Mouse (Mus musculus) G1E-ER4 (cell line): ENCODE data around the gene Gm5796. TPM values are rescaled to one million over a fixed set of nuclear protein-coding genes. Genes with fewer than 3 reads are reported as not detected.
"Not testable (repeated sequence)": the region's sequence is repeated elsewhere in the genome, so short reads cannot be mapped to it uniquely, and the experiment has no call there.

Source experiments
- GATA1 ChIP-seq: IDR thresholded peaks from one replicate; pipeline ENCODE4 v1.8.0; 2012; ENCODE audit warnings: low read length, inconsistent platforms
- polyA plus RNA-seq: library from polyadenylated mRNA; stranded (reverse); fragments of >175 nt; gene quantifications from 2 replicates; pipeline ENCODE4 v1.2.3, GENCODE M21; 2012

Gene Gm5796
- polyA plus RNA-seq, result not detected in 2 replicates

DNA sequence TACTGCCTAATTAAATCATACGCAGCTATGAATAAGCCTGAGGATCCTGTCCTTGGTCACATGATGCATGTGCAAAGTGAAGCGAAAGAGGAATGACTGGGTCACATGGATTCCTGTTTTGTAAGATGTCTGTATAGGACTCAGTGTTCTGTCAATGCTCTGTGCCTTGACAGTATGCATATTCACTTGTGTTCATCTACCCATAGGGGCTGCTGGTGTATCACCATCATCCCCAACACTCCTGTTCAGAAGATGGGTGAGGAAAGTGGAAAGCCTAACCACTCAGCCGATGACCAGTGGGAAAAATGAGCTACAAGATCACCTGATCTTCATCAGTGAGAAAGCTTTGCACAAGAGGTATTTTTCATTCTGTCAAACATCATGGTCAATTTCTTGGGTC, at the start of gene Gm5796:
TSS of gene Gm5796 (plus strand) at position 301 of the 400 bp plus-strand sequence.
- TF ChIP-seq GATA1, result not testable (repeated sequence)

DNA sequence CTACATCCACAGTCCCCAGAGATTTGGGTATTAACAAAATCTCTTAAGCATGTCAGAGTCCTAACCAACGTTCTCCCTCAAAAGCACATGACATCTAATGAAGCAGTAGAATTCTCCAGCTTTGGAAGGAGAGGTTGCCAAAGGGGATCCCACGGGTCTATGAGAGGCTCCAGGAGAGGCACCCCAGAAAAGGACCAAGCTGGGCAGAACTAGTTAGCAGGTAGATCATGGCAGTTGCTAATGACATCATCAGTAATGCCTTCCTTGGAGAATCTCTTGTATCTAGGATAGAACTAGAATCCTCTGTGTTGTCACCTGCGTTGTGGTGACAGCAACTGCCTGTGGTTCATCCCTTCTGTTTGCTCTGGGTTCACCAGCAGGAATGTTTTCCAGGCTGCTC, 25.6 kb upstream of the Gm5796 start, which contains the start of gene Gm3099:
TSS of gene Gm3099 (plus strand) at position 301 of the 400 bp plus-strand sequence.
- TF ChIP-seq GATA1, result not testable (repeated sequence)

DNA sequence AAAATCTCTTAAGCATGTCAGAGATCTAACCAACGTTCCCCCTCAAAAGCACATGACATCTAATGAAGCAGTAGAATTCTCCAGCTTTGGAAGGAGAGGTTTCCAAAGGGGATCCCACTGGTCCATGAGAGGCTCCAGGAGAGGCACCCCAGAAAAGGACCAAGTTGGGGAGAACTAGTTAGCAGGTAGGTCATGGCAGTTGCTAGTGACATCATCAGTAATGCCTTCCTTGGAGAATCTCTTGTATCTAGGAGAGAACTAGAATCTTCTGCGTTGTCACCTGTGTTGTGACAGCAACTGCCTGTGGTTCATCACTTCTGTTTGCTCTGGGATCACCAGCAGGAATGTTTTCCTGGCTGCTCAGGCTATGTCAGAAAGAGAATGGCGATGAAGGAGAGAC, 60.1 kb downstream of the Gm5796 start, which contains the start of gene Gm3115:
TSS of gene Gm3115 (plus strand) at position 301 of the 400 bp plus-strand sequence.
- TF ChIP-seq GATA1, result not testable (repeated sequence)

Other genes with a start within 250 kb of the Gm5796 start
- not detected in 2 replicates for gene Gm3002, start 213.9 kb upstream of the Gm5796 start, polyA plus RNA-seq
- gene Gm3033, start 177.7 kb upstream of the Gm5796 start, polyA plus RNA-seq, result not detected in 2 replicates
- not detected in 2 replicates for gene Gm2916, start 139.8 kb upstream of the Gm5796 start, polyA plus RNA-seq
- gene Gm3029, start 92.2 kb upstream of the Gm5796 start, polyA plus RNA-seq, result not detected in 2 replicates
- gene Gm3095, start 60.4 kb upstream of the Gm5796 start, polyA plus RNA-seq, result not detected in 2 replicates
- gene Gm3099, start 25.5 kb upstream of the Gm5796 start, polyA plus RNA-seq, result not detected in 2 replicates
- not detected in 2 replicates for gene Gm3115, start 60.2 kb downstream of the Gm5796 start, polyA plus RNA-seq
- gene Gm8108, start 86.6 kb downstream of the Gm5796 start, polyA plus RNA-seq, result not detected in 2 replicates
- not detected in 2 replicates for gene Gm3127, start 141.1 kb downstream of the Gm5796 start, polyA plus RNA-seq
- gene Gm2974, start 158.6 kb downstream of the Gm5796 start, polyA plus RNA-seq, result not detected in 2 replicates
- gene Gm3138, start 225.7 kb downstream of the Gm5796 start, polyA plus RNA-seq, result not detected in 2 replicates